Mouse (Mus musculus) midbrain, embryonic 15.5 days (tissue): Measurements from ENCODE around the gene Tsc22d2. TPM values are rescaled to one million over a fixed set of nuclear protein-coding genes. Genes with fewer than 3 reads are reported as not detected.

Experiments
- ATAC-seq: fragments of 200-750 bp; cut with Nextera tagmentation; replicated peaks from 2 replicates; pipeline ENCODE4 v1.8.0; 2017; ENCODE audit warnings: moderate TSS enrichment
- H3K27ac ChIP-seq: fragments of 300-500 bp; sonication (generic); 2 replicates; pipeline ENCODE4 v1.5.1; 2015; ENCODE audit warnings: mild to moderate bottlenecking, inconsistent platforms
- H3K27me3 ChIP-seq: fragments of 300-500 bp; sonication (generic); replicated peaks from 2 replicates; pipeline ENCODE4 v1.6.1; 2015; ENCODE audit warnings: inconsistent platforms
- H3K36me3 ChIP-seq: fragments of 300-500 bp; sonication (generic); replicated peaks from 2 replicates; pipeline ENCODE4 v1.6.1; 2015; ENCODE audit warnings: inconsistent platforms
- H3K4me1 ChIP-seq: fragments of 300-500 bp; sonication (generic); 2 replicates; pipeline ENCODE4 v1.6.1; 2015; ENCODE audit warnings: inconsistent platforms
- H3K4me2 ChIP-seq: fragments of 300-500 bp; sonication (generic); 2 replicates; pipeline ENCODE4 v1.6.1; 2015; ENCODE audit warnings: inconsistent platforms, mild to moderate bottlenecking, moderate library complexity
- H3K4me3 ChIP-seq: fragments of 300-500 bp; sonication (generic); 2 replicates; pipeline ENCODE4 v1.5.1; 2015; ENCODE audit warnings: mild to moderate bottlenecking, inconsistent platforms
- H3K9ac ChIP-seq: fragments of 300-500 bp; sonication (generic); 2 replicates; pipeline ENCODE4 v1.6.1; 2015; ENCODE audit warnings: mild to moderate bottlenecking, inconsistent platforms
- H3K9me3 ChIP-seq: fragments of 300-500 bp; sonication (generic); 2 replicates; pipeline ENCODE4 v1.6.1; 2016; ENCODE audit warnings: inconsistent platforms
- WGBS: fragments of 180-500 bp; shearing (Covaris S2); methylation state at CpG from one replicate; pipeline ENCODE4 v1.1.7; 2015; ENCODE audit warnings: mixed read lengths; 5-methylcytosine and 5-hydroxymethylcytosine counted together
- polyA plus RNA-seq: library from polyadenylated mRNA; unstranded; fragments of >200 nt; fragmentation: Nextera tagmentation; extraction: Ambion mirVana; gene quantifications from 2 replicates; pipeline ENCODE4 v1.2.1, GENCODE M21; 2015

Gene Tsc22d2
- 9.5 and 9.6 TPM in 2 replicates for polyA plus RNA-seq

- ATAC-seq = peak; percentile 89
- Histone ChIP-seq H3K36me3 (no peaks in the 10 kb centered on the region), H3K9ac (peak within 1 kb of the TSS; percentile 97), H3K4me2 (peak within 1 kb of the TSS; percentile 96), H3K4me1 (peaks cover 18% of the 10 kb centered on the region), H3K27ac (peak within 1 kb of the TSS; percentile 99), H3K9me3 (no peaks in the 10 kb centered on the region), H3K4me3 (peak within 1 kb of the TSS; percentile 99), H3K27me3 (no peaks in the 10 kb centered on the region)
- under 1% methylated on average over 52 of the region's 52 CpGs for WGBS
These were observed at the start of gene Tsc22d2 for GRCm38 (mm10) chr3:58414234-58414938. Tsc22d2 (plus strand) TSS chr3:58414715.

DNA sequence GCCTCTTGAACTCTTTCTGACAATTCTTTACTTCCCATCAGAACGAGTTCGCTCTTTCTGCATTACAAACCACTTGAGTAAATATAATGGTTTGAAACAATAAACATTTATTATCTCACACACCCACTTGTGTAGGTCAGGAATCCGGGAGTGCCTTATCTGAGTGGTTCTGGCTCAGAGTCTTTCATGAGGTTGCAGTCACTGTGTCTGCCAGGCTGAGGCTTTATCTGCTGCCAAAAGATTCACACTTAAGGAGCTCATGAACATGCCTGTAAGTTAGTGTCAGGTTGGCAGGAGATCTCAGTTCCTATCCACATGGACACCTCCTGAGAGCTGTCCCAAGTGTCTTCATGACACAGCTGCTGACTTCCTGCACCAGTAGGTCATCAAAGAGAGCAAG is 47.8 kb upstream of the Tsc22d2 start:
- Histone ChIP-seq H3K4me3 (no peak overlapping the region), H3K9me3 (no peaks in the 10 kb centered on the region), H3K9ac (no peak overlapping the region), H3K36me3 (no peaks in the 10 kb centered on the region), H3K27ac (no peak overlapping the region), H3K27me3 (no peaks in the 10 kb centered on the region), H3K4me2 (no peak overlapping the region), H3K4me1 (0 out of 2 replicates have a peak, but pooled peaks cover 3% of the 10 kb centered on the region)
- ATAC-seq = no peak
- WGBS = 82% methylated on average over 3 of the region's 3 CpGs

DNA sequence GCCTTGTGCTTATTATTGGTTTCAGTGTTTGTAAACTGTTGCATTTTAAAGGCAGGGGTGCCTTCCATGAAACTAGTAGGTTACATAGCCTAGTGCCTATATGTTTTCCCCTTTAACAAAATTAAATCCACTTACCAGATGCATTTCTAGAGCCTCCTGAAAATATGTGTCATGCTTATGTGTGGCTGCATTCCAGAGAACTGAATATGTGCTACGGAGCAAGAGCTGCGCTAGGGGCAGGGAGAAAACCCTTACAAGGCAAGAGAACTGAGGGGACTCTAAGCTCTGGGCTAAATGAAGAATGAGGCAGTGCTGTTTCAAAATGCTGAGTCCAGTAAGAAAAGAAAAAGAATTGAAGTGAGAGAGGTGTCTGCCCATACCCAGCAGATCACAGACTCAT is 43.7 kb upstream of the Tsc22d2 start:
- Histone ChIP-seq H3K9ac (no peak overlapping the region), H3K4me2 (no peak overlapping the region), H3K27me3 (no peaks in the 10 kb centered on the region), H3K36me3 (no peaks in the 10 kb centered on the region), H3K4me3 (no peak overlapping the region), H3K27ac (no peak overlapping the region), H3K9me3 (no peaks in the 10 kb centered on the region), H3K4me1 (peaks cover 14% of the 10 kb centered on the region; the same call in 1 of the 2 replicates)
- ATAC-seq = no peak
- 84% methylated on average over 2 of the region's 2 CpGs for WGBS

- Histone ChIP-seq H3K36me3 (no peaks in the 10 kb centered on the region), H3K4me2 (peak overlapping the region; percentile 44), H3K9me3 (no peaks in the 10 kb centered on the region), H3K27ac (no peak overlapping the region), H3K4me1 (peaks cover 14% of the 10 kb centered on the region; the same call in 1 of the 2 replicates), H3K9ac (0 out of 2 replicates have a peak overlapping the region, but pooled peaks have one; percentile 8), H3K27me3 (no peaks in the 10 kb centered on the region), H3K4me3 (peak overlapping the region; percentile 7)
- WGBS = 8% methylated on average over 9 of the region's 9 CpGs
- peak; percentile 94 for ATAC-seq
These were observed 42.2 kb upstream of the Tsc22d2 start for GRCm38 (mm10) chr3:58372066-58372904.

GRCm38 (mm10) chr3:58372905-58373208 is 41.7 kb upstream of the Tsc22d2 start:
- 0 out of 2 replicates have a peak overlapping the region, but pooled peaks have one; percentile 8 for H3K9ac ChIP-seq

DNA sequence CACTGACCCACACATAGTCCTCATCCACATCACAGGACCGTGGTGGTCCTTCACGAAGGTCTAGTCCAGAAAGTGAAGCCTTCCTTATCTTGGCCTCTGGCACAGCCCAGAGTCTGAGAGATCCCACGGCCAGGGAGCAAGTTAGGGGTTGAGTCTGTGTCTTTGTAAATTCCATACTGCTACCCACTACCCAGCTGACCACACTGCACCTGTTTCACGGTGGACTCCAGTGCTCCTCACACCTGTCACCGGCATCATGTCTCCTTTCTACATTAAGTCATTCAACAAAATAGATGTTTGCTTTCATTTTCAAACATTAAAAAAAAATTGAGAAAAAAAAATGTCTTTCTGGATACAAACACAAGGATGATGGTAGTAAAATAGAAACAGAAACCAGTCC is 40.2 kb upstream of the Tsc22d2 start:
- no peak overlapping the region for H3K4me2 ChIP-seq
- H3K9me3 ChIP-seq = no peaks in the 10 kb centered on the region
- WGBS = 95% methylated on average over 5 of the region's 5 CpGs
- ATAC-seq = no peak
- H3K36me3 ChIP-seq = no peaks in the 10 kb centered on the region
- H3K4me1 ChIP-seq = peaks cover 14% of the 10 kb centered on the region; the same call in 1 of the 2 replicates
- H3K4me3 ChIP-seq = no peak overlapping the region
- no peak overlapping the region for H3K9ac ChIP-seq
- H3K27me3 ChIP-seq = no peaks in the 10 kb centered on the region
- H3K27ac ChIP-seq = no peak overlapping the region

More at GRCm38 (mm10) chr3:58372905-58373208, 41.7 kb upstream of the Tsc22d2 start:
- Histone ChIP-seq H3K27ac (no peak overlapping the region), H3K9me3 (no peaks in the 10 kb centered on the region), H3K36me3 (no peaks in the 10 kb centered on the region), H3K4me2 (peak overlapping the region; percentile 44), H3K4me1 (peaks cover 14% of the 10 kb centered on the region; the same call in 1 of the 2 replicates), H3K4me3 (peak overlapping the region; percentile 7), H3K27me3 (no peaks in the 10 kb centered on the region)
- peak; percentile 48 for ATAC-seq
- WGBS = 9% methylated on average over 5 of the region's 5 CpGs

DNA sequence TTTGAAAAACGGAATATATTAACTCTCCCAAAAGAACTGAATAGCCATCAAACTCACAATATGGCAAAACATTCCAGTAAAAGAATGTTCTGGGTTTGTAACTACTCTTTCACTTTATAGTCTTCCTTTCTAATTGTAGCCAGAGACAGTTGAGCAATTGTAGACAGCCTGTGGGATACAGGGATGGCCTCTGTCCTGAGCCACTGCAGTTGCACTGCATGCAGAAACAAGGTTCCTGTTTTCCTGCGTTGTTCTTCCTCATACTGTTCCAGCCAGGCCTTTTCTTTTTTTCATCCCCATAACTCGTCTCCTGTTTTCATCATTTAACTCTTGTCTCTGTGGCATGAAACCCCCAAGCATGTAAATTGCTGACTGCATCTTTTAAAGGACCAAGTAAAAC is 37.8 kb upstream of the Tsc22d2 start:
- H3K27ac ChIP-seq = no peak overlapping the region
- no peaks in the 10 kb centered on the region for H3K9me3 ChIP-seq
- no peaks in the 10 kb centered on the region for H3K27me3 ChIP-seq
- H3K9ac ChIP-seq = no peak overlapping the region
- ATAC-seq = no peak
- no peak overlapping the region for H3K4me3 ChIP-seq
- no peak overlapping the region for H3K4me2 ChIP-seq
- H3K36me3 ChIP-seq = no peaks in the 10 kb centered on the region
- peaks cover 11% of the 10 kb centered on the region; the same call in 1 of the 2 replicates for H3K4me1 ChIP-seq
- WGBS = 76% methylated on average over 3 of the region's 3 CpGs

- no peaks in the 10 kb centered on the region for H3K36me3 ChIP-seq
- peaks cover 2% of the 10 kb centered on the region; the same call in 1 of the 2 replicates for H3K4me1 ChIP-seq
- no peak overlapping the region for H3K9ac ChIP-seq
- no peak for ATAC-seq
- H3K4me3 ChIP-seq = no peak overlapping the region
- WGBS = 37% methylated on average over 5 of the region's 5 CpGs
- H3K27ac ChIP-seq = no peak overlapping the region
- no peak overlapping the region for H3K4me2 ChIP-seq
- no peaks in the 10 kb centered on the region for H3K9me3 ChIP-seq
- no peaks in the 10 kb centered on the region for H3K27me3 ChIP-seq
These were observed 36.9 kb upstream of the Tsc22d2 start for GRCm38 (mm10) chr3:58377589-58378134.

DNA sequence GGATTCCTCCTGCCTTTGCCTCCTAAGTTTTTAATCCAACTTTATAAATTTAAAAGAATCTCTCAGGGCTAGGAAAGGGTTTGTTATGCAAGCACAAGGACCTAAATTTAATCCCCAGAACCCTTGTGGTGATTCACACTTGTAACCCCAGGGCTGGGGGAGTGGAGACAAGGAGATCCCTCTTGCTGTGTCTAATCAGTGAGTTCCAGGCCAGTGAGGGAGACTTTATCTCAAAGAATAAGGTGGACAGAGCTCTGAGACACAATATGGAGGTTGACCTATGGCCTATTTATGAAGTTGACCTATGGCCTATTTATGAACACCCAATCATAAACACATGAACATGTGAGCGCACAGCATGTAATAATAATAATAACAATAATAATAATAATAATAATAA is 31.8 kb upstream of the Tsc22d2 start:
- 96% methylated on average over 1 of the region's 1 CpGs for WGBS
- no peaks in the 10 kb centered on the region for H3K9me3 ChIP-seq
- ATAC-seq = no peak
- H3K27ac ChIP-seq = no peak overlapping the region
- no peaks in the 10 kb centered on the region for H3K4me1 ChIP-seq
- no peaks in the 10 kb centered on the region for H3K27me3 ChIP-seq
- H3K36me3 ChIP-seq = no peaks in the 10 kb centered on the region
- H3K4me2 ChIP-seq = no peak overlapping the region
- H3K9ac ChIP-seq = no peak overlapping the region
- H3K4me3 ChIP-seq = no peak overlapping the region

DNA sequence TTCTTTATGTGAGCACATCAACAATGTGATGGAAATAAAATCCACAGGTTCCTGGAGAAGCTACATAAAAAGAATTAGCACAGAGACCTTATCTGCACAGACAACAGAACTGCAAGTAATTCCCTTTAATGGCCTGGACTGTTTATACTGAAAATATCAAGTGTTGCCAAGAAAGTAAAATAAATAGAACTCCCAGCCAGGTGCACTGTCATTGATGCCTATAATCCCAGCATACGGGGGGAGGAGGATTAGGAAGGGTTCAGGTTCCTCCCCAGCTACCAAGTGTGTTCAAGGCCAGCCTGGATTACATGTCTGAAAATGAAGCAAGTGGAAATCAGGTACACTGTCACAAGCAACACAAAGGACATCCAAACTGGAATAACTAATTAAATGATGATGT is 29.5 kb upstream of the Tsc22d2 start:
- 58% methylated on average over 1 of the region's 1 CpGs for WGBS

DNA sequence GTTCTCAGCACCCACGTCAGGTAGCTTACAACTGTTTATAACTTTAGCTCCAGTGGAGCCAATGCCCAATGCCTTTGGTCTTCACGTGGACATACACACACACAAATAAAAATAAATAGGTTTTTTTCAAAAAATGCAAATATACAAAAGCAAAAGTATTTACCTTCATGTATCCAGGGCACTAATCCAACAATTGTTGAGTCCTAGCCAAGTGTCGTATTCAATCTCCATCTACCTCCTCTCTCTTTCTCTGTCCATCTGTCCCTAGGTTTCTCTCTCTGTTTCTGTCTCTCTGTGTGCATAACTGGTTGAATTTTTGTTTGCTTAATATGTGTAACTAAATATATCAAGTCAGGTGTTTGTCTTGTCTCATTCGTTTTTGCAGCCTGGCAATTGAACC is 25.8 kb upstream of the Tsc22d2 start:
- Histone ChIP-seq H3K27me3 (no peaks in the 10 kb centered on the region), H3K4me2 (no peak overlapping the region), H3K4me1 (no peaks in the 10 kb centered on the region), H3K27ac (no peak overlapping the region), H3K36me3 (no peaks in the 10 kb centered on the region), H3K9me3 (no peaks in the 10 kb centered on the region), H3K4me3 (no peak overlapping the region), H3K9ac (no peak overlapping the region)
- WGBS = 85% methylated on average over 4 of the region's 4 CpGs
- no peak for ATAC-seq

More for the DNA sequence above, 29.5 kb upstream of the Tsc22d2 start:
- Histone ChIP-seq H3K27me3 (no peaks in the 10 kb centered on the region), H3K4me1 (no peaks in the 10 kb centered on the region), H3K4me3 (no peak overlapping the region), H3K36me3 (no peaks in the 10 kb centered on the region), H3K9me3 (no peaks in the 10 kb centered on the region), H3K4me2 (no peak overlapping the region), H3K27ac (no peak overlapping the region), H3K9ac (no peak overlapping the region)
- no peak for ATAC-seq

GRCm38 (mm10) chr3:58398541-58398940 is 16.0 kb upstream of the Tsc22d2 start:
- Histone ChIP-seq H3K4me2 (no peak overlapping the region), H3K36me3 (no peaks in the 10 kb centered on the region), H3K4me3 (no peak overlapping the region), H3K27ac (no peak overlapping the region), H3K27me3 (no peaks in the 10 kb centered on the region), H3K4me1 (no peaks in the 10 kb centered on the region), H3K9ac (no peak overlapping the region), H3K9me3 (no peaks in the 10 kb centered on the region)
- WGBS = 90% methylated on average over 5 of the region's 5 CpGs
- ATAC-seq = no peak
